Mouse (Mus musculus) lung, postnatal 0 days (tissue): ENCODE results near the gene Plekha4. TPM values are rescaled to one million over a fixed set of nuclear protein-coding genes. Genes with fewer than 3 reads are reported as not detected.

Source experiments
- ATAC-seq: fragments of 200-750 bp; cut with Nextera tagmentation; 2 replicates; pipeline ENCODE4 v1.8.0; 2017; ENCODE audit warnings: moderate library complexity
- DNase-seq: peaks from one replicate; pipeline ENCODE4 v3.0.0-alpha.2; 2016; ENCODE audit warnings: low spot score
- H3K27ac ChIP-seq: fragments of 300-500 bp; sonication (generic); 2 replicates; pipeline ENCODE4 v1.5.1; 2014; ENCODE audit warnings: antibody characterized with exemption, mild to moderate bottlenecking, low read length, mixed read lengths
- H3K27me3 ChIP-seq: fragments of 300-500 bp; sonication (generic); replicated peaks from 2 replicates; pipeline ENCODE4 v1.6.1; 2014; ENCODE audit warnings: low read length, mixed read lengths; ENCODE audit not compliant: insufficient read depth
- H3K36me3 ChIP-seq: fragments of 300-500 bp; sonication (generic); 2 replicates; pipeline ENCODE4 v1.6.1; 2014; ENCODE audit warnings: low read length, mixed read lengths; ENCODE audit not compliant: insufficient read depth
- H3K4me1 ChIP-seq: fragments of 300-500 bp; sonication (generic); 2 replicates; pipeline ENCODE4 v1.6.1; 2014; ENCODE audit warnings: antibody characterized with exemption, low read depth, low read length, mixed read lengths; ENCODE audit not compliant: insufficient read depth
- H3K4me2 ChIP-seq: fragments of 300-500 bp; sonication (generic); replicated peaks from 2 replicates; pipeline ENCODE4 v1.6.1; 2014; ENCODE audit warnings: low read depth, mild to moderate bottlenecking, low read length, moderate library complexity, mixed read lengths
- H3K4me3 ChIP-seq: fragments of 300-500 bp; sonication (generic); 2 replicates; pipeline ENCODE4 v1.5.1; 2014; ENCODE audit warnings: low read depth, low read length
- H3K9ac ChIP-seq: fragments of 300-500 bp; sonication (generic); replicated peaks from 2 replicates; pipeline ENCODE4 v1.6.1; 2014; ENCODE audit warnings: low read depth, mild to moderate bottlenecking
- H3K9me3 ChIP-seq: fragments of 300-500 bp; sonication (generic); 2 replicates; pipeline ENCODE4 v1.6.1; 2016; ENCODE audit warnings: low read length, mixed read lengths
- CTCF ChIP-seq: IDR thresholded peaks from 2 replicates; pipeline ENCODE4 v1.5.1; 2016; ENCODE audit warnings: antibody characterized with exemption, mild to moderate bottlenecking
- EP300 ChIP-seq: IDR thresholded peaks from 2 replicates; pipeline ENCODE4 v1.6.1; 2016; ENCODE audit warnings: antibody characterized with exemption, mild to moderate bottlenecking, control low read depth
- WGBS: fragments of 180-500 bp; shearing (Covaris S2); extraction: QIAGEN DNeasy Blood & Tissue Kit; methylation state at CpG from one replicate; pipeline ENCODE4 v1.1.7; 2014; 5-methylcytosine and 5-hydroxymethylcytosine counted together
- polyA plus RNA-seq: library from polyadenylated mRNA; unstranded; fragments of >200 nt; fragmentation: Nextera tagmentation; extraction: Ambion mirVana; gene quantifications from 2 replicates; pipeline ENCODE4 v1.2.1, GENCODE M21; 2015

The Plekha4 gene
- polyA plus RNA-seq, 1 experiment from 2014 or later, result 2.1 TPM

GRCm38 (mm10) chr7:45498427-45498826 lies 27.7 kb upstream of the Plekha4 start:
- H3K27me3 ChIP-seq, result no peaks in the 10 kb centered on the region
- no peaks in the 10 kb centered on the region for H3K9me3 ChIP-seq
- no peak overlapping the region for H3K9ac ChIP-seq
- H3K4me1 ChIP-seq, result no peaks in the 10 kb centered on the region
- DNase-seq (no peak), ATAC-seq (no peak)
- no peak overlapping the region for H3K4me3 ChIP-seq
- no peak overlapping the region for H3K27ac ChIP-seq
- no peak for TF ChIP-seq CTCF
- TF ChIP-seq EP300, result no peak
- peaks cover 22% of the 10 kb centered on the region for H3K36me3 ChIP-seq
- no peak overlapping the region for H3K4me2 ChIP-seq
- 95% methylated on average over 6 of the region's 6 CpGs for WGBS

- Histone ChIP-seq H3K4me1 (peaks cover 8% of the 10 kb centered on the region; the same call in 1 of the 2 replicates), H3K9me3 (no peaks in the 10 kb centered on the region), H3K4me3 (no peak overlapping the region), H3K27ac (no peak overlapping the region), H3K27me3 (no peaks in the 10 kb centered on the region), H3K4me2 (no peak overlapping the region), H3K36me3 (no peaks in the 10 kb centered on the region; the same call in 1 of the 2 replicates), H3K9ac (no peak overlapping the region)
- ATAC-seq (no peak), DNase-seq (no peak)
- TF ChIP-seq EP300 (no peak), CTCF (no peak)
- WGBS, result 79% methylated on average over 6 of the region's 6 CpGs
These were observed 18.5 kb upstream of the Plekha4 start for GRCm38 (mm10) chr7:45507583-45507982.

- no peak for DNase-seq
- peaks cover 8% of the 10 kb centered on the region; the same call in 1 of the 2 replicates for H3K4me1 ChIP-seq
- no peaks in the 10 kb centered on the region for H3K9me3 ChIP-seq
- WGBS, result 75% methylated on average over 6 of the region's 6 CpGs
- H3K36me3 ChIP-seq, result no peaks in the 10 kb centered on the region; the same call in 1 of the 2 replicates
- no peak overlapping the region for H3K9ac ChIP-seq
- no peak for ATAC-seq
- no peaks in the 10 kb centered on the region for H3K27me3 ChIP-seq
- H3K27ac ChIP-seq, result no peak overlapping the region
- no peak overlapping the region; the same call in 1 of the 2 replicates for H3K4me2 ChIP-seq
- no peak overlapping the region for H3K4me3 ChIP-seq
- TF ChIP-seq EP300, result no peak
- no peak for TF ChIP-seq CTCF
These were observed 17.6 kb upstream of the Plekha4 start for GRCm38 (mm10) chr7:45508561-45508960.

- peak; percentile 1; the same call in 1 of the 2 replicates for ATAC-seq
These were observed 16.8 kb upstream of the Plekha4 start for GRCm38 (mm10) chr7:45509181-45509882.

DNA sequence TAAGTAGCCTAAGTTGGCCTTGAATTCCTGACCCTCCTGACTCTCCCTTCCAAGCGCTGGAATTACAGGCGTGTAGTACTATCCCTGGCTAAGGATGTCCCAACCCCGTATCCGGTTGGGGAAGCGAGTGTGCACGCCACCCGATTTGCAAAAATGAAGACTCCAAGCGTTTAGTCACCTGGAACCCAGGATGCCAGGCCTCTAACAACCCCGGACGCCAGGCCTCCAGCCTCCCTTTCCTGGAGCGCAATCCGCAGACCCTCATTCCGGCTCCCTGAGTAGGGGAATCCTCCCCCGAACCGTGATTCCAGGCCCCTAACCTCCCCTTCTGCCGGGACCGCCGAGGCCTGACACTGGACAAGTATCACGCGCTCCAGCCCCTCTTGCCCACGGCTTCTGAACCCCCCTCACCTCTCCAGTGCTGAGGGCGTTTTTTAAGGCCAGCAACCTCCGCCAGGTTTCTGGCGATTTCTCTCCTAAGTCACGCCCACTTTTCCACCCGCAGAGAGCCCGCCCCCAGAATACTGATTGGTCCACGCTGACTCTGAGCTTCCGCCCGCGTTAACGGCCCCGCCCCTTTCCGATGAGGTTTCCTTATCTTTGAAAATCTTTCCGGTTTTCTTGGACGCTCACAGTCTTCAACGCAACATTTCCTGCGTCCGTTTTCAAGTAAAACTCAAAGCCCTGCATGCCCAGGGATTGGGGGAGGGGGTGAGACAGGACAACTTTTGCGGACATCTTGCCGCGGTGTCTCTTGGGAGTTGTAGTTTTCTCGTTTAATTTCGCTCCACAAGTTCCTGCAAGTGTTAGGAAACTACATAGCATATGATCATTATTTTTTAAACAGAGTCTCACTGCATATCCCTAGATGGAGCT lies 16.0 kb upstream of the Plekha4 start, which contains the start of gene Nucb1:
Gene Nucb1 (minus strand): TSS at position 495 of the 876 bp plus-strand sequence.
- peaks cover 8% of the 10 kb centered on the region; the same call in 1 of the 2 replicates for H3K4me1 ChIP-seq
- peak within 1 kb of the TSS; percentile 72 for H3K9ac ChIP-seq
- H3K4me3 ChIP-seq, result peak within 1 kb of the TSS; percentile 79
- under 1% methylated on average over 44 of the region's 44 CpGs for WGBS
- H3K27ac ChIP-seq, result peak within 1 kb of the TSS; percentile 88
- DNase-seq (peak; percentile 98), ATAC-seq (peak; percentile 95)
- no peaks in the 10 kb centered on the region for H3K36me3 ChIP-seq
- no peaks in the 10 kb centered on the region for H3K9me3 ChIP-seq
- no peaks in the 10 kb centered on the region for H3K27me3 ChIP-seq
- peak within 1 kb of the TSS; percentile 74 for H3K4me2 ChIP-seq
- TF ChIP-seq CTCF, result no peak
- TF ChIP-seq EP300, result peak; percentile 75

More at GRCm38 (mm10) chr7:45509181-45509882, 16.8 kb upstream of the Plekha4 start:
- DNase-seq, result no peak
- Histone ChIP-seq H3K27me3 (no peaks in the 10 kb centered on the region), H3K4me1 (peaks cover 8% of the 10 kb centered on the region; the same call in 1 of the 2 replicates), H3K36me3 (no peaks in the 10 kb centered on the region; the same call in 1 of the 2 replicates), H3K4me3 (peak overlapping the region; percentile 79), H3K4me2 (peak overlapping the region; percentile 74), H3K9ac (peak overlapping the region; percentile 72), H3K27ac (peak overlapping the region; percentile 88; the same call in 1 of the 2 replicates), H3K9me3 (no peaks in the 10 kb centered on the region)
- TF ChIP-seq CTCF (no peak), EP300 (no peak)
- 24% methylated on average over 19 of the region's 19 CpGs for WGBS

DNA sequence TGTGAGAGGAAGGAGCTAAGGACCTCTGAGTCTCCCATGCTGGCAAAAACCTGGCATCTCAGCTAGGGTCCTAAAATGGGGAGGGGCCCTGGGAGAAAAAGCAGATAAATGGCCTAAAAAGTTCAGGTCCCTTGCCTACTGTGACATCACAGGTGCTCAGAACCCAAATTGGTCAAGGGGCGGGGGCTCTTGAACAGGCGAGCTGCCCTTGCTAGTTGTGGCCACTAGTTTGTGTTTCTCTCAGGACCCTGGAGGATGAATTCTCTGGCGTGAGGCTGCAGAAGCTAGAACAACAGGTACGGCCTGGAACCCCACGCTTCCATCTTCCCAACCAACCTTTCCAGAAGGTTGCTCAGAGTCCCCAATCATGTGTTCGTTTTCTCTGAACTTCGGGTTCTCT lies 11.7 kb upstream of the Plekha4 start:
- no peaks in the 10 kb centered on the region for H3K27me3 ChIP-seq
- no peaks in the 10 kb centered on the region for H3K36me3 ChIP-seq
- ATAC-seq (no peak), DNase-seq (no peak)
- no peak overlapping the region for H3K4me3 ChIP-seq
- 79% methylated on average over 7 of the region's 7 CpGs for WGBS
- H3K4me1 ChIP-seq, result peaks cover 2% of the 10 kb centered on the region; the same call in 1 of the 2 replicates
- no peak overlapping the region for H3K4me2 ChIP-seq
- H3K9me3 ChIP-seq, result no peaks in the 10 kb centered on the region
- no peak for TF ChIP-seq EP300
- TF ChIP-seq CTCF, result no peak
- no peak overlapping the region for H3K27ac ChIP-seq
- no peak overlapping the region for H3K9ac ChIP-seq
